Comparison of ENCODE assay signal across 8 mouse cellular contexts in the genomic region with DNA sequence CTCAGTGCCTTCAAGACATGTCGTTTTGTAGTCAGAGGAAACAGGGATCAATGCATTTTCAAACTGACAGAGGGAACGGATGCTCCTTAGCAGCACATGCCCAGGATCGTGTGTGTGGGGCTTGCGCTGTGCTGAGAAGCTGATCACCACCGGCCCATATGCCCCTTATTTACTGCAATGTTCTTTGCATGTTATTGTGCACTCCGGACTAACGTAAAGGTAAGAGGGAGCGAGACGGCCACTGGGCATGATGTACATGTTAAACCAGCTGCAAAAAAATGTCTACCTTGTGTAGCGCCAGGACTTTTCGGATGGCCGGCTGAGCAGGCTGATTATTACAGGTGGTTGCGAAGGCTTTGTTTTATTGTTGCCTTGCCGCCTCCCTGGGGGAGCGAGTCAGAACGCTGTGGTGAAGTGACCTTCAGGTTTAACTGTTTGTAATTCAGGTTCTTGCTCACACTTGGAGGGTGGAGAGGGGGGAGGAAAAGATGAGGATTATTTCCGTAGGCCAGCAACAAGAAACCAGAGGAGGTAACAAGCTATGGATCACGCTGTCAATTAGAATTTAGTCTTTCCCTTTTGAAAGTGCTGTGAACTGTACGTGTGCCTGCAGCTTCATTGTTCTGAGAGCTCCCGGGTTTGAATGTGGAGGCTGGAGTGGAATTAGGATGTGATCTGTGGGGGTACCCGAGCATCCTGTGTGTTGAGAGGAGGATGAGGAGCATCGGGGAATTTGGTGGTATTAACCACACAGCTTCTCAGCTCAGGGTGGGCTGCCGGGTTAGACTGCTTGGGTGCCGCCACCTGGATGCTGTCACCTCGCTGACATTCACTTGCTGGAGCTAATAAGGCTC.
DNase-seq lines count a peak whose midpoint lies in the region; ATAC-seq and TF ChIP-seq lines count a peak whose summit lies in the region.

No protein-coding gene starts in this region.

- peak overlapping the region; percentile 58 for H3K4me2 ChIP-seq in kidney, embryonic 15.5 days
- peak overlapping the region; percentile 38 for H3K4me2 ChIP-seq in myocyte (ENCODE audit: low read depth)

- H3K36me3 ChIP-seq in kidney, embryonic 15.5 days, result no peaks in the 10 kb centered on the region
- H3K36me3 ChIP-seq in forebrain, embryonic 10.5 days (replicated peaks), result no peaks in the 10 kb centered on the region
- no peaks in the 10 kb centered on the region for H3K36me3 ChIP-seq in myocyte (ENCODE audit: control insufficient read depth, insufficient read depth)

- H3K9ac ChIP-seq in kidney, embryonic 15.5 days, result no peak overlapping the region

- peaks cover 10% of the 10 kb centered on the region for H3K4me1 ChIP-seq in kidney, embryonic 15.5 days
- peaks cover 20% of the 10 kb centered on the region for H3K4me1 ChIP-seq in forebrain, embryonic 10.5 days

- no peak for DNase-seq in kidney, adult 9 months
- DNase-seq in forebrain, embryonic 10.5 days (ENCODE audit: extremely low spot score, low spot score), result peak; percentile 30
- DNase-seq in layer of hippocampus, adult 18-20 months (ENCODE audit: low spot score in 2 of 2), result peak; percentile 44 to 67
- no peak for DNase-seq in urinary bladder, postnatal 25 days (ENCODE audit: low spot score)
- no peak for DNase-seq in thymus, postnatal 25 days

- WGBS in kidney, embryonic 15.5 days, result 11% methylated on average over 25 of the region's 25 CpGs
- 11% methylated on average over 25 of the region's 25 CpGs for WGBS in forebrain, embryonic 10.5 days

- H3K79me2 ChIP-seq in myocyte (ENCODE audit: control insufficient read depth, insufficient read depth), result no peaks in the 10 kb centered on the region

- ATAC-seq in kidney, embryonic 15.5 days (replicated peaks; ENCODE audit: low FRiP score), result peak; percentile 60
- no peak for ATAC-seq in erythroid progenitor cell, adult 5-6 weeks (replicated peaks; ENCODE audit: low FRiP score, poor library complexity, severe bottlenecking)

- peak overlapping the region; percentile 28 for H3K4me3 ChIP-seq in kidney, embryonic 15.5 days (replicated peaks)
- peak overlapping the region; percentile 48 for H3K4me3 ChIP-seq in forebrain, embryonic 10.5 days
- H3K4me3 ChIP-seq in myocyte, result no peak overlapping the region

- no peak for TF ChIP-seq POLR2A in myocyte (IDR thresholded peaks at IDR 0.05; ENCODE audit: insufficient read length, low read depth)

- H3K27ac ChIP-seq in kidney, embryonic 15.5 days, result no peak overlapping the region
- H3K27ac ChIP-seq in forebrain, embryonic 10.5 days, result peak overlapping the region; percentile 53; the same call in 1 of the 2 replicates

- no peak overlapping the region for H3ac ChIP-seq in myocyte (ENCODE audit: control insufficient read depth, insufficient read length)

- H3K27me3 ChIP-seq in kidney, embryonic 15.5 days, result peaks cover 18% of the 10 kb centered on the region
- H3K27me3 ChIP-seq in forebrain, embryonic 10.5 days (ENCODE audit: poor library complexity, severe bottlenecking), result peaks cover 30% of the 10 kb centered on the region
- H3K27me3 ChIP-seq in myocyte (ENCODE audit: control insufficient read depth, insufficient read depth, insufficient read length), result no peaks in the 10 kb centered on the region

- no peaks in the 10 kb centered on the region for H3K9me3 ChIP-seq in kidney, embryonic 15.5 days (replicated peaks)
- H3K9me3 ChIP-seq in forebrain, embryonic 10.5 days, result no peaks in the 10 kb centered on the region

TF ChIP-seq in myocyte, 11 proteins besides CTCF, POLR2A, EP300 and RAD21:
- TF ChIP-seq MYOD1 (IDR thresholded peaks at IDR 0.05; ENCODE audit: control insufficient read depth in 1 of 3, insufficient read length in 2 of 3, low read depth in 2 of 3), result no peak
- no peak for TF ChIP-seq POLR2AphosphoS2 (IDR thresholded peaks at IDR 0.05; ENCODE audit: insufficient read length, low read depth)
- TF ChIP-seq MAX (IDR thresholded peaks at IDR 0.05; ENCODE audit: low read depth), result no peak
- TF ChIP-seq REST (IDR thresholded peaks at IDR 0.05; ENCODE audit: insufficient read depth, insufficient read length), result no peak
- TF ChIP-seq TCF12 (IDR thresholded peaks at IDR 0.05; ENCODE audit: insufficient read depth, poor library complexity, severe bottlenecking), result no peak
TF ChIP-seq in myocyte: peak in this region for 0.

Comparison
In these comparisons a context has a peak if more than half of its experiments do, and no peak if none do; other contexts are left out.
1. DNase-seq: peak in forebrain, embryonic 10.5 days (single experiment) and layer of hippocampus, adult 18-20 months (2 of 2); none in kidney, adult 9 months (single experiment), urinary bladder, postnatal 25 days (single experiment) and thymus, postnatal 25 days (single experiment).